Mouse (Mus musculus) thymus, adult 2 months (tissue): ENCODE measurements around the gene Zfyve16. TPM values are rescaled to one million over a fixed set of nuclear protein-coding genes. Genes with fewer than 3 reads are reported as not detected.

Experiments used
- DNase-seq: peaks from one replicate; pipeline ENCODE4 v3.0.0; 2021
- H3K27ac ChIP-seq: fragments of 200-500 bp; 2 replicates; pipeline ENCODE4 v1.5.1; 2012; ENCODE audit warnings: low read length, control low read depth; ENCODE audit not compliant: control insufficient read depth, insufficient read depth
- H3K27me3 ChIP-seq: fragments of 200-500 bp; 2 replicates; pipeline ENCODE4 v1.6.1; 2012; ENCODE audit warnings: mild to moderate bottlenecking, low read length, moderate library complexity, mixed read lengths; ENCODE audit not compliant: control insufficient read depth, insufficient read depth
- H3K36me3 ChIP-seq: fragments of 200-500 bp; 2 replicates; pipeline ENCODE4 v1.6.1; 2012; ENCODE audit warnings: mild to moderate bottlenecking, low read length, moderate library complexity; ENCODE audit not compliant: control insufficient read depth, insufficient read depth
- H3K4me1 ChIP-seq: fragments of 200-500 bp; replicated peaks from 2 replicates; pipeline ENCODE4 v1.6.1; 2012; ENCODE audit warnings: low read length; ENCODE audit not compliant: control insufficient read depth, insufficient read depth
- H3K4me3 ChIP-seq: fragments of 200-500 bp; 2 replicates; pipeline ENCODE4 v1.5.1; 2012; ENCODE audit warnings: mild to moderate bottlenecking, low read length, control low read depth, moderate library complexity; ENCODE audit not compliant: control insufficient read depth, insufficient read depth
- CTCF ChIP-seq: fragments of 200-500 bp; IDR thresholded peaks from 2 replicates; pipeline ENCODE4 v1.5.1; 2012; ENCODE audit warnings: mild to moderate bottlenecking, control low read depth, low read length, moderate library complexity, borderline replicate concordance; ENCODE audit not compliant: control insufficient read depth, poor library complexity, insufficient read depth; ENCODE audit errors: extremely low read depth
- POLR2A ChIP-seq: fragments of 200-500 bp; IDR thresholded peaks from 2 replicates; pipeline ENCODE4 v1.6.1; 2012; ENCODE audit warnings: mild to moderate bottlenecking, low read length, control low read depth, moderate library complexity; ENCODE audit not compliant: control insufficient read depth, poor library complexity, insufficient read depth; ENCODE audit errors: extremely low read depth
- WGBS: fragments of 180-500 bp; shearing (Covaris S2); methylation state at CpG from one replicate; pipeline ENCODE4 v1.1.7; 2018; 5-methylcytosine and 5-hydroxymethylcytosine counted together
- polyA plus RNA-seq: library from polyadenylated mRNA; depleted of rRNA; stranded (reverse); fragments of >200 nt; gene quantifications from 2 replicates; pipeline ENCODE4 v1.2.3, GENCODE M21; 2012; rRNA removed

Gene Zfyve16
- polyA plus RNA-seq, 1 experiment, result 3.9 TPM

DNA sequence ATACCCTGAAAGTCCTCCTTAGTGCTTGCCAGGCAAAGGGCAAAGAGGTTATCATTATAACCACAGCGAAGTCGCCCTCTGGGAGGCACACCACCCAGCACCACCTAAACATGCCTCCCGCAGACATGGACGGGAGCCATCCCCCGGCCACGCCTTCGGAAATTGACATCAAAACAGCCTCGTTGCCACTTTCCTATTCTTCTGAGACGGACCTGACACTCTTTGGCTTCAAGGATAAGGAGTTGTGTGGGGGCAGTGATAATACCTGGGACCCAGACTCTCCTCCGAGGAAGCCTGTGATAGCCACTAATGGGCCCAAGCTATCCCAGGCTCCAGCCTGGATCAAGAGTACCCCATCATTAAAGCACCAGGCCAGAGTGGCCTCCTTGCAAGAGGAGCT is 92.0 kb downstream of the Zfyve16 start:
- WGBS, result 95% methylated on average over 10 of the region's 10 CpGs
- no peaks in the 10 kb centered on the region for H3K4me1 ChIP-seq
- H3K4me3 ChIP-seq, result no peak overlapping the region
- no peaks in the 10 kb centered on the region for H3K27me3 ChIP-seq
- DNase-seq, result no peak
- H3K36me3 ChIP-seq, result no peaks in the 10 kb centered on the region
- TF ChIP-seq POLR2A, result no peak
- no peak for TF ChIP-seq CTCF
- no peak overlapping the region for H3K27ac ChIP-seq

Other genes with a start within 250 kb of the Zfyve16 start
- gene Gm20379, start 224.9 kb downstream of the Zfyve16 start, polyA plus RNA-seq, result not detected in 2 replicates
- gene Dhfr, start 176.1 kb downstream of the Zfyve16 start, polyA plus RNA-seq, result 3.0 and 3.5 TPM in 2 replicates
- 7.8 and 8.4 TPM in 2 replicates for gene Msh3, start 175.9 kb downstream of the Zfyve16 start, polyA plus RNA-seq
- gene Ankrd34b, start 105.0 kb downstream of the Zfyve16 start, polyA plus RNA-seq, result 0.04 and 0.05 TPM in 2 replicates
- 1.1 and 1.2 TPM in 2 replicates for gene Fam151b, start 46.9 kb downstream of the Zfyve16 start, polyA plus RNA-seq
- gene Spz1, start 45.3 kb upstream of the Zfyve16 start, polyA plus RNA-seq, result 0.15 and 0.22 TPM in 2 replicates
- 108 and 109 TPM in 2 replicates for gene Serinc5, start 80.2 kb upstream of the Zfyve16 start, polyA plus RNA-seq